Mouse (Mus musculus) urinary bladder, adult 2 months (tissue): Measurements from ENCODE around the gene Hist1h3g. TPM values are rescaled to one million over a fixed set of nuclear protein-coding genes. Genes with fewer than 3 reads are reported as not detected.

Experiments
- DNase-seq: peaks from one replicate; pipeline ENCODE4 v3.0.0; 2022; ENCODE audit warnings: low spot score
- polyA plus RNA-seq: library from polyadenylated mRNA; depleted of rRNA; stranded (reverse); fragments of >200 nt; gene quantifications from 2 replicates; pipeline ENCODE4 v1.2.3, GENCODE M21; 2012; rRNA removed

Gene Hist1h3g
- polyA plus RNA-seq, 1 experiment = 0.40 TPM

DNA sequence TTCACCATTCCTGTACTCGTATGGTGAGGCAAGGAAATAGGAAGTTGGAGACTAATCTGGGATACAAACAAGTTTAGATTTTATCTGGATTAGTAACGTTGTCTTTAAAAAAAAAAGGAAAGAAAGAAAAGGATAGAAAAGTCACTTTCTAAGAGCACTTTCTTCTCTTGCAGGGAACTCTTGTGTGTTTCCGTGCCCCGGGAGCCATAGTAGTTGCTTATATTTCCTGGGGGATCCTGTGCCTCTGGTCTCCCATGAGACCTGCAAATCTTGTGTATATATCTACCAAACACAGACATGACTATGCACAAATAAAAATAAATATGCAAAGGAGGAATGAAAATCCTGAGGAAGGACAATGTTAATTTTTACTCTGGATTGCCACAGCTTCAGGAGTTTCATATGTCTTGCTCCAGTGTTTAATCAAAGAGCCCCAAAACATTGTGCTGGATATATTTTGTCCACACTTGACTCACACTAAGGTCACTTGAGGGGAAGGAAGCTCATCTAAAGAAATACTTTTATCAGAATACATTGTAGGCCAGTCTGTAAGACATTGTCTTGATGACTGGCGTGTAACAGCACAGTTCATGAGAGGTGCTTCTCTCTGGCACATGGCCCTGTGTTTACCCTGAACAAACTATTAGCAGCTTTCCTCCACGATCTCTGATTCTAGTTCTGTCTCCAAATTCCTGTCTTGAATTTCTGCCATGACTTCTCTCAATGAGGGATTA, 41.9 kb downstream of the Hist1h3g start:
- no peak for DNase-seq

DNA sequence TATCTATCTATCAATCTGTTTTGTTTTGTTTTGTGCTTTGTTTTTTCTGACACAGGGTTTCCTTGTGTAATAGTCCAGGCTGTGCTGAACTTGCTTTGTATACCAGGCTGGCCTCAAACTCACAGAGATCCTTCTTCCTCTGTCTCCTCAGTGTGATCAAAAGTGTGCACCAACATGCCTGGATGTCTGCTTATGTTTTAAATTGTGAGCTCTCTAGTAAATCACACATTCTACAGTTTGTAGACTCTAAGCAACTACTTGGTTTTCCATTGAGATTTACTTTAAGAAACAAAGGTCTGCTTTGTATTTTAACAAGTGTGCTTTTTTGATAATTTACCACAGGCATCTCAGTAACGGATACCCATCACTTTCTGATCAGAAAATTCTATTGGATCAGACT, 42.6 kb downstream of the Hist1h3g start:
- DNase-seq = no peak

DNA sequence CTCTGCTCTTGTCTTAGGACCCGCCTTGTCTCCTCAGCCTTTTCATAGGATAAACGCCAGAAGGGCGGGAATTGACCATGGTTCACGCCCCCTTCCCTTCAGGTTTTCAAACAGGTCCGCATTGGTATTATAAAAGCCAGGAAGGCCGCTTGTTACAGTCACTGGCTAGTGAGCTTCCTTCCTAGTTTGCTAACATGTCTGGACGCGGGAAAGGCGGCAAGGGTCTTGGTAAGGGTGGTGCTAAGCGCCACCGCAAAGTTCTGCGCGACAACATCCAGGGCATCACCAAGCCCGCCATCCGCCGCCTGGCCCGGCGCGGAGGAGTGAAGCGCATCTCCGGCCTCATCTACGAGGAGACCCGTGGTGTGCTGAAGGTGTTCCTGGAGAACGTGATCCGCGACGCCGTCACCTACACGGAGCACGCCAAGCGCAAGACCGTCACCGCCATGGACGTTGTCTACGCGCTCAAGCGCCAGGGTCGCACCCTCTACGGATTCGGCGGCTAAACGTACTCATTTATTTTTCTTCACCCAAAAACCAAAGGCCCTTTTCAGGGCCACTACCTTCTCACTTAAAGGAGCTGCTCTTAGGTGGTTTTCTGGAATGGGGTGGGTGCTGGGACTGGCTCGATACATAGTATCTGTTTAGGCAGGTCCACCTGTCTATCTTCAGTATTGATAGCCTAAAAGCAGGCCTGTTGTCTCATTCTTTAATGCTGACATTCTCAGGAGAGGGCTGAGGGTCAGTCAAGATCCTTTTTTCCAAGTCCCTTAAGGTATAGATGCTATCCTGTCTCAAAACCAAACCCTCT, 46.4 kb downstream of the Hist1h3g start, which contains the start of gene Hist1h4d:
Gene Hist1h4d, plus strand, starts transcription at position 191 of the 811 bp plus-strand sequence.
- peak; percentile 91 for DNase-seq

DNA sequence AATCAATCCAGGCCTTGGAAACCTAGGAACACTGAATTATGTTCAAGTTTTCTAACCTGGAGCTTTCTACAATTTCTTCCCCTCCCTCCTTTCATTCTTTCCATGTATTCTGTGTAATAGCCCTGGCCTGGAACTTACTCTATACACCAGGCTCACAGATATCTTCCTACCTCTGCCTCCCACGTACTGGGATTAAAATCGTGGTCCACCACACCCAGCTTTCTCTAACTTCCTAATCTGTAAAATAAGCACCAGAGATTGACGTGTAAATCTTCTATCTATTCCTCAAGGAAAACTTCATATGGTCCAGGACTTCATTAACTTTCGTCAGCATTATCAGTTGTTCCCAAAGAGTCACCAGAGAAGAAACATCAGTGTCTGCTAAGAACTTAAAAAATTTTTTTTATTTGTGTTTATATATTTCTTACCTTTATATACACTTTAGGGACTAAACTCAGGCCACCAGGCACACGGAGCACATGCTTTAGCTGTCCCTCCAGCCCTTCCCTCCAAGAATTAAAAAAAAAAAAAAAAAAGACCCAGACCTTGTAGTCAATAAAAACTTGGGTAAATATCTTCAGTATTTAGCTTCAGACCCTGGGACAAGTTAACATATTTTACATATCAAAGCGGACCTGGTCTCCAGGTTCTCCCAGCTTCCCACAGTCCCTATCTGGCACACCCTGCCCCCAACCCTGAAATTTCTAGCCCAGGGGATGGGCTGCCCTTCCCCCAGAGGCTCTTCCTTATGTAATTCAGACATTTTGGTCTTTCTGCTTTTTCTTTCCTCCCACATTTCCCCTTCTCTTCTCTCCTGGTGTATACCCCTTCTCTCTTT, 47.2 kb downstream of the Hist1h3g start:
- DNase-seq = no peak

DNA sequence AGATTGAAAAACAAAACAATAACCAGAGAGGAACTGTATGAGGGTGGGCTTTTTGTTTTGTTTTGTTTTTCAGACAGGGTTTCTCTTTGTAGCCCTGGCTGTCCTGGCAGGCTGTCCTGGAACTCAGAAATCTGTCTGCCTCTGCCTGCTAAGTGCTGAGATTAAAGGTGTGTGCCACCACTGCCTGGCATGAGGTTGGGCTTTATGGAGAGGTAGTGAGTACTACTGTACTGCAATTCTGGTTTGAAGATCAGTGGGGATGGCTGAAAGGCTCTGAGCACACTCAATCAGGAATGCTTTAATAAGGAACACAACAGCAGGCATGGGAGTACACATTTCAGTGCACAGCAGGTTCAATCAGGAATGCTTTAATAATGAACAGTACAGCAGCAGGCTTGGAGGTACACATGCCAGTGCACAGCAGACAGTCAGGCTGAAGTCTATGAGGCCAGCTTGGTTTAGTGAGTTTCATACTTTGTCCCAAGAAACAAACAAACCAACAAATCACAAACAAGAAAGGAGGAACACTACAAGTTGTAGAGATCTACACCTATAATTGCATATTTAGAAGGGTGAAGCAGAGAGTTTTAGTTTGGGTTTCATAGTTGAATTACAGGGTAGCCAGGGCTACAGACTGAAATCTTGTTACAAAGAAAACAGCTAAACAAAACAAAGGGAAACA, 48.3 kb downstream of the Hist1h3g start:
- DNase-seq = no peak

DNA sequence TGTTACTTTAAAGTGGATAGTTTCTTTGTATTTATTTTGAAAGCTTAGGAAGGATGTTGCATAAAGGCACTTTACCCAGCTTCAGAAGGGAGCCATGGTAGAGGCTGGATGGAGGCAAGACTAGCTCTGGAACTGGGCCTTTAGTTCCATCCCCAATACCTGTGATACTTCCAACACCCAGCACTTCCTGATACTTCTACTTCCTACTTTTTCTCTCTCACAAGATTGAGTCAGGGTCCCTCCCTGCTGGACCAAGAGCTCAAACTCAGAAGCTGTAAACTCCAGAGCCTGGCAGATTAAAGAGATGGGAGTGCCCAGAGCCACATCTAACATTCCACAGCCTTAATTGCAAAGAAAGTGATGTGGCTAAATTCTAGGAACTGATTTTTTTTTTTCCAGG, 49.1 kb downstream of the Hist1h3g start:
- DNase-seq = no peak

DNA sequence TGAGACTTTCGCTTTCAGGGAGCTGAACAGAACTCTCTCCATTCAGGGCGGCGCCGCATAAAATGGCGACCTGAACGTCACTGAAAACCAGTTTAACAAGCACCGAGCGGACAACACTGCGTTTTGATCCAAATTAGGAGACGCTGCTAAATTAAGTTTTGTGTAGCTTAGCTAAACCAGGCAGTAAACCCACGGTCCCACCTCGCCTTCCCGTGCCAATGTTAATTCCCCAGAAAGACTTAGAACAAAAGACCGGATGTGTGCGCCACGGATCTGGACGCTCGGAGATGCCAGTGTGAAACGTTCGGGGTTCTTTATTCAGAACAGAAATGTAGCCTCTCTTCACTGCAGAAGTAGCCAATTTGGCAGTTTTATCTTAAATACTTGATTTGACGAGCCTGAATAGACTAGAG, 49.8 kb downstream of the Hist1h3g start:
- DNase-seq = peak; percentile 65

Other genes starting within 250 kb of the Hist1h3g start
- 12.7 and 15.8 TPM in 2 replicates for gene Zfp322a, start 166.2 kb upstream of the Hist1h3g start, polyA plus RNA-seq
- 7.9 TPM in 2 replicates for gene Abt1, start 111.6 kb upstream of the Hist1h3g start, polyA plus RNA-seq
- gene Btn1a1, start 69.5 kb upstream of the Hist1h3g start, polyA plus RNA-seq = not detected in 2 replicates
- 0.04 TPM in 1 of 2 replicates, not detected in the other for gene Btn2a2, start 46.6 kb upstream of the Hist1h3g start, polyA plus RNA-seq
- 27.8 and 30.5 TPM in 2 replicates for gene Hist1h4h, start 4.4 kb upstream of the Hist1h3g start, polyA plus RNA-seq
- 1.3 and 5.2 TPM in 2 replicates for gene Hist1h2af, start 1.5 kb upstream of the Hist1h3g start, polyA plus RNA-seq
- gene Hist1h2bh, start 8.0 kb downstream of the Hist1h3g start, polyA plus RNA-seq = 0.60 and 0.69 TPM in 2 replicates
- 0.44 and 0.78 TPM in 2 replicates for gene Hist1h3f, start 8.6 kb downstream of the Hist1h3g start, polyA plus RNA-seq
- gene Hist1h4f, start 16.2 kb downstream of the Hist1h3g start, polyA plus RNA-seq = 0.26 and 0.78 TPM in 2 replicates
- 0.62 and 0.90 TPM in 2 replicates for gene Hist1h1d, start 17.8 kb downstream of the Hist1h3g start, polyA plus RNA-seq
- gene Hist1h3e, start 26.9 kb downstream of the Hist1h3g start, polyA plus RNA-seq = 0.83 and 1.6 TPM in 2 replicates
- gene Hist1h2ae, start 35.8 kb downstream of the Hist1h3g start, polyA plus RNA-seq = 0.15 and 0.53 TPM in 2 replicates
- 7.4 and 9.9 TPM in 2 replicates for gene Hist1h2bg, start 36.0 kb downstream of the Hist1h3g start, polyA plus RNA-seq
- 0.75 TPM in 1 of 2 replicates, not detected in the other for gene Hist1h2bf, start 38.8 kb downstream of the Hist1h3g start, polyA plus RNA-seq
- gene Hist1h2ad, start 39.0 kb downstream of the Hist1h3g start, polyA plus RNA-seq = 1.6 and 1.9 TPM in 2 replicates
- 2.5 and 2.6 TPM in 2 replicates for gene Hist1h3d, start 40.3 kb downstream of the Hist1h3g start, polyA plus RNA-seq
- 0.47 and 3.4 TPM in 2 replicates for gene Hist1h4d, start 46.2 kb downstream of the Hist1h3g start, polyA plus RNA-seq
- gene Hist1h2be, start 85.7 kb downstream of the Hist1h3g start, polyA plus RNA-seq = 2.6 and 3.4 TPM in 2 replicates
- 1.1 and 2.4 TPM in 2 replicates for gene Hist1h1e, start 87.1 kb downstream of the Hist1h3g start, polyA plus RNA-seq
- gene Hist1h2ac, start 148.5 kb downstream of the Hist1h3g start, polyA plus RNA-seq = 0.45 and 0.86 TPM in 2 replicates
- gene Hist1h2bc, start 148.8 kb downstream of the Hist1h3g start, polyA plus RNA-seq = 193 and 203 TPM in 2 replicates
- gene Hist1h1t, start 160.4 kb downstream of the Hist1h3g start, polyA plus RNA-seq = not detected in 2 replicates
- 0.47 and 1.7 TPM in 2 replicates for gene Hist1h4c, start 163.0 kb downstream of the Hist1h3g start, polyA plus RNA-seq
- gene Hfe, start 175.4 kb downstream of the Hist1h3g start, polyA plus RNA-seq = 13.8 and 14.8 TPM in 2 replicates
- gene Hist1h1c, start 203.4 kb downstream of the Hist1h3g start, polyA plus RNA-seq = 125 and 170 TPM in 2 replicates
- gene Hist1h3c, start 210.2 kb downstream of the Hist1h3g start, polyA plus RNA-seq = 0.48 and 0.84 TPM in 2 replicates
- gene Hist1h2bb, start 211.3 kb downstream of the Hist1h3g start, polyA plus RNA-seq = 0.43 and 0.49 TPM in 2 replicates
- gene Hist1h2ab, start 215.7 kb downstream of the Hist1h3g start, polyA plus RNA-seq = 0.60 TPM in 1 of 2 replicates, not detected in the other
- gene Hist1h3b, start 216.8 kb downstream of the Hist1h3g start, polyA plus RNA-seq = 0.48 and 0.52 TPM in 2 replicates
- 0.75 and 0.94 TPM in 2 replicates for gene Hist1h4b, start 221.6 kb downstream of the Hist1h3g start, polyA plus RNA-seq
- 0.48 and 1.2 TPM in 2 replicates for gene Hist1h4a, start 225.8 kb downstream of the Hist1h3g start, polyA plus RNA-seq
- 0.34 and 0.66 TPM in 2 replicates for gene Hist1h3a, start 227.0 kb downstream of the Hist1h3g start, polyA plus RNA-seq
- gene Hist1h1a, start 228.2 kb downstream of the Hist1h3g start, polyA plus RNA-seq = not detected in 2 replicates
- 0.25 and 0.36 TPM in 2 replicates for gene Trim38, start 234.5 kb downstream of the Hist1h3g start, polyA plus RNA-seq